Mouse (Mus musculus) embryonic stem cell, embryonic (primary cell): ENCODE results near the gene Cd200r4.
"Not testable (repeated sequence)": the region's sequence is repeated elsewhere in the genome, so short reads cannot be mapped to it uniquely, and the experiment has no call there.

Experiments used
- CTCF ChIA-PET, 4 experiments: fragments of 300-600 bp in 2 of 4; fragments of 350-600 bp in 2 of 4; sonication (Branson Sonifier 250); formaldehyde crosslinking; loops; one replicate each; lab custom pipeline; 2022; ENCODE audit warnings: inconsistent platforms in 2 of 4; lab: Charles Lee
- POLR2A ChIA-PET, 4 experiments: fragments of 300-600 bp in 2 of 4; fragments of 350-600 bp in 2 of 4; sonication (Branson Sonifier 250); formaldehyde crosslinking; loops; one replicate each; lab custom pipeline; 2022; ENCODE audit warnings: antibody characterized with exemption in 4 of 4, inconsistent platforms in 1 of 4; lab: Charles Lee

Cd200r4 gene

DNA sequence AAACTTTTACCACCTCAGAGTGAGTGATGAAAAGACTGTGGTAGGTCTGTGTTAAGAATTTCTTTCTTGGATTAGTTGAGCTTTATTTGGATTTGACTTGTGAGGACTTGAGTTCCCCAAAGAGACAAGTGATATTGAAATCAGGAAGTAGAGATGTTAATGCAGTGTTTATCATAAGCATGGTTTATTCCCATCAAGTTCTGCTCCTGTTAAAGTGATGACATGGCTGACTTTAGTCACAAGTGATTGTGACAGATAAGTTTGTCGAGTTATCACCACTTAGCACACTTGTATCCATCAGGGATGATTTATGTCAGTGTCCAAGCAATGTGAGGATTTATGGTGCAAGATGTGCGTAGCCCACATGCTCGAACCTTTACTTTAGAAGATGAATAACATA lies 20.8 kb downstream of the Cd200r4 start:
- ChIA-PET POLR2A (no interaction called here), CTCF (no interaction called here)

DNA sequence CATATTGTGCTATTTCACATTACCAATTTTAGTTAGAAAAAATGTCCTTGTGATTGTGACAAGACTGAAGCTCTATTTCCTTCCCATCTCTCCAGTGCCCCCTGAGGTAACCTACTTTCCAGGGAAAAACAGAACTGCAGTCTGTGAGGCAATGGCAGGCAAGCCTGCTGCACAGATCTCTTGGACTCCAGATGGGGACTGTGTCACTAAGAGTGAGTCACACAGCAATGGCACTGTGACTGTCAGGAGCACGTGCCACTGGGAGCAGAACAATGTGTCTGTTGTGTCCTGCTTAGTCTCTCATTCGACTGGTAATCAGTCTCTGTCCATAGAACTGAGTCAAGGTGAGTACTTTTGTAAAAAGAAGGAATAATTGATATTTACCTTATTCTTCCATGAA lies 21.7 kb downstream of the Cd200r4 start:
- POLR2A ChIA-PET, CTCF ChIA-PET: not testable (repeated sequence)

DNA sequence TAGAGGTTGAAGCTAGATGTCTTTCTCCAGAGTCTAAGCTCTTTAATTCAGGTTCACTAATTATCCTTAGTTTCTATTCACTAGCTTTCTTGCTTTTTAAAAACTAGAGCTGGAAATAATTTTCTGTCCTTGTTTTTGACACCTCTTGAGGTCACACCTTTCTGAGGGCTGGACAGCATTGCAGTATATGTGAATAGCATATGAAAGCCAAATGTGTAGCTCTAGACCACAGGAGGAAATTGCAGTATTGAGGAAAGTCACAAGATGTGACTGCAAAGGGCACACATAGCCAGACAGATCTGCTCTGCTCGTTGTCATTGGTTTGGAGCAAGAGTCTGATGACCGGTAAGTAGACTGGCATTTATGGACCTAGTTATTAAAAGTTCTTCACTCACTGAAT lies 55.3 kb downstream of the Cd200r4 start, which contains the start of gene Cd200r2:
Gene Cd200r2 (plus strand): TSS at position 301 of the 400 bp plus-strand sequence.
- ChIA-PET POLR2A (interaction anchor here in 1 of 4 experiments (0.6 kb wide), 1 partner anchor 174 kb away, joined by 4 read pairs; no protein-coding TSS in a partner anchor), CTCF (no interaction called here)

- ChIA-PET POLR2A (no interaction called here), CTCF (no interaction called here)
Observed at GRCm38 (mm10) chr16:44875178-44875577, 63.6 kb downstream of the Cd200r4 start.

DNA sequence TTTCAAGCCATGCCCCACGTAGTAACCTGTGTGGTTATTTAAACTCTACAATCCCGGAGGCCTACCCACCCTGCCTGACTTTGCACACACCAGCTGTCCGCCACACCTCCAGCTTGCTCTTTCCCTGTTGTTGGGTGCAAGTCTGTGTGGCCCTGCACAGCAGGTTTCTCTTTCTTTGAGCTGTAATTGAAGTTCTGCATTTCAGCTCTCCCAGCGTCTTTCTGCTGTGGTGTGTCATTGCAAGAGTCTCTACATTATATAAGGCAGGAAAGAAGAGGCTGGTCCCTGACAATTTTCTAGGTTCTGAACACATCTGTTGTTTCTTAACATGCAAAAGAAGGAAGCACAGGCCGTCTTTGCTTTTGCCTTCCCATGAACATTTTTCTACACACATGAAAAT lies 65.1 kb downstream of the Cd200r4 start:
- ChIA-PET POLR2A (no interaction called here), CTCF (no interaction called here)

- POLR2A ChIA-PET = no interaction called here
- CTCF ChIA-PET = no interaction called here
Observed at GRCm38 (mm10) chr16:44877595-44877994, 66.1 kb downstream of the Cd200r4 start.
